Mouse (Mus musculus) thymus, postnatal 10 days (tissue): ENCODE results near the gene Ceacam19.

Source experiments
- DNase-seq, 2 experiments: peaks; one replicate each; pipeline ENCODE4 v3.0.0; 2021; ENCODE audit warnings: low spot score in 2 of 2

Ceacam19 gene

GRCm38 (mm10) chr7:19880754-19881153, 7.0 kb downstream of the Ceacam19 start:
- no peak for DNase-seq

- no peak for DNase-seq
Measured at GRCm38 (mm10) chr7:19876781-19877425, 10.9 kb downstream of the Ceacam19 start.

GRCm38 (mm10) chr7:19875948-19876682, 11.7 kb downstream of the Ceacam19 start:
- peak in 1 of 2 experiments; percentile 63 for DNase-seq

- peak; percentile 51 to 77 for DNase-seq
Measured at GRCm38 (mm10) chr7:19871943-19872601, 15.7 kb downstream of the Ceacam19 start.

GRCm38 (mm10) chr7:19871137-19871621, 16.6 kb downstream of the Ceacam19 start:
- peak in 1 of 2 experiments; percentile 35 for DNase-seq

- no peak for DNase-seq
Measured at GRCm38 (mm10) chr7:19867751-19868399, 19.9 kb downstream of the Ceacam19 start.

GRCm38 (mm10) chr7:19866490-19866889, 21.3 kb downstream of the Ceacam19 start:
- no peak for DNase-seq

- no peak for DNase-seq
Measured at GRCm38 (mm10) chr7:19865246-19866036, 22.3 kb downstream of the Ceacam19 start.

- no peak for DNase-seq
Measured at GRCm38 (mm10) chr7:19864241-19864640, 23.5 kb downstream of the Ceacam19 start.

- DNase-seq = no peak
Measured at GRCm38 (mm10) chr7:19861199-19861598, 26.6 kb downstream of the Ceacam19 start, which contains the start of gene Ceacam16. Gene Ceacam16 (minus strand): TSS chr7:19861299.

- DNase-seq = peak in 1 of 2 experiments; percentile 48
Measured at GRCm38 (mm10) chr7:19859740-19860139, 28.0 kb downstream of the Ceacam19 start.

- no peak for DNase-seq
Measured at GRCm38 (mm10) chr7:19856283-19856682, 31.5 kb downstream of the Ceacam19 start.

- DNase-seq = no peak
Measured at GRCm38 (mm10) chr7:19855663-19856062, 32.1 kb downstream of the Ceacam19 start.

GRCm38 (mm10) chr7:19853526-19853925, 34.2 kb downstream of the Ceacam19 start:
- no peak for DNase-seq

- DNase-seq = peak in 1 of 2 experiments; percentile 36
Measured at GRCm38 (mm10) chr7:19851858-19852570, 35.8 kb downstream of the Ceacam19 start, which contains the start of gene Gm19345. Gene Gm19345 (plus strand): TSS chr7:19852003.

GRCm38 (mm10) chr7:19844521-19845171, 43.1 kb downstream of the Ceacam19 start:
- peak; percentile 78 to 85 for DNase-seq

- DNase-seq = peak; percentile 72 to 82
Measured at GRCm38 (mm10) chr7:19843561-19843960, 44.2 kb downstream of the Ceacam19 start.

- DNase-seq = no peak
Measured at GRCm38 (mm10) chr7:19842885-19843504, 44.8 kb downstream of the Ceacam19 start.
